ENCODE assay signal across 9 mouse cellular contexts in genomic region chr3:51889776-51890175, GRCm38 (mm10).
A peak's percentile ranks its signal among the peaks of the same experiment; 100 is the strongest.
DNase-seq lines count a peak whose midpoint lies in the region; ATAC-seq and TF ChIP-seq lines count a peak whose summit lies in the region.
"Had no signal": no experiment of that assay in that cellular context is flagged by ENCODE, and none has a peak within 500 bp of the region (broad histone marks: within the 10 kb centered on the region; RNA-seq: fewer than 3 reads in every experiment).

No protein-coding gene starts in this region.

- TF ChIP-seq CTCF in lung, adult 2 months (IDR thresholded peaks at IDR 0.05; ENCODE audit: insufficient read depth, low read length): no peak

- no peaks in the 10 kb centered on the region for H3K27me3 ChIP-seq in forebrain, embryonic 11.5 days (ENCODE audit: control insufficient read depth, insufficient read depth, low read length)
- no peaks in the 10 kb centered on the region for H3K27me3 ChIP-seq in hindbrain, embryonic 12.5 days
- H3K27me3 ChIP-seq in lung, embryonic 15.5 days: no peaks in the 10 kb centered on the region

- DNase-seq in lung, adult 18-20 months: peak; percentile 35 to 55
- DNase-seq in lung, adult 2 months: no peak
- no peak for DNase-seq in forebrain, embryonic 11.5 days (ENCODE audit: low spot score)
- DNase-seq in right cerebral cortex, postnatal 36 days (ENCODE audit: low spot score in 2 of 2): peak; percentile 60 to 61
- no peak for DNase-seq in gastrocnemius, adult 18-20 months (ENCODE audit: low spot score)
- no peak for DNase-seq in yolk sac, embryonic 10.5 days (ENCODE audit: low spot score)

- peak overlapping the region; percentile 6; the same call in 1 of the 2 replicates for H3K9ac ChIP-seq in forebrain, embryonic 11.5 days (ENCODE audit: low read length)
- no peak overlapping the region for H3K9ac ChIP-seq in hindbrain, embryonic 12.5 days
- H3K9ac ChIP-seq in lung, embryonic 15.5 days: no peak overlapping the region

- H3K9me3 ChIP-seq in forebrain, embryonic 11.5 days (ENCODE audit: control insufficient read depth, low read length): no peaks in the 10 kb centered on the region
- H3K9me3 ChIP-seq in hindbrain, embryonic 12.5 days (replicated peaks): no peaks in the 10 kb centered on the region
- H3K9me3 ChIP-seq in lung, embryonic 15.5 days: no peaks in the 10 kb centered on the region
- H3K9me3 ChIP-seq: G1E had no signal

- 43% methylated on average over 5 of the region's 5 CpGs for WGBS in lung, adult 2 months
- WGBS in forebrain, embryonic 11.5 days: 69% methylated on average over 5 of the region's 5 CpGs
- WGBS in hindbrain, embryonic 12.5 days: 51% methylated on average over 5 of the region's 5 CpGs
- WGBS in lung, embryonic 15.5 days: 39% methylated on average over 5 of the region's 5 CpGs

- H3K36me3 ChIP-seq in forebrain, embryonic 11.5 days (ENCODE audit: control insufficient read depth, insufficient read depth, low read length): no peaks in the 10 kb centered on the region
- H3K36me3 ChIP-seq in hindbrain, embryonic 12.5 days: no peaks in the 10 kb centered on the region
- no peaks in the 10 kb centered on the region for H3K36me3 ChIP-seq in lung, embryonic 15.5 days
- H3K36me3 ChIP-seq: G1E had no signal

- H3K27ac ChIP-seq in forebrain, embryonic 11.5 days (ENCODE audit: low read depth, low read length): no peak overlapping the region; the same call in 1 of the 2 replicates
- H3K27ac ChIP-seq in hindbrain, embryonic 12.5 days: peak overlapping the region; percentile 89
- H3K27ac ChIP-seq in lung, embryonic 15.5 days: peak overlapping the region; percentile 4; the same call in 1 of the 2 replicates

- TF ChIP-seq POLR2A in lung, adult 2 months (IDR thresholded peaks at IDR 0.05; ENCODE audit: borderline replicate concordance, extremely low read depth, low read depth, low read length): no peak

- no peak overlapping the region for H3K4me2 ChIP-seq in forebrain, embryonic 11.5 days (ENCODE audit: low read depth, low read length, severe bottlenecking)
- H3K4me2 ChIP-seq in hindbrain, embryonic 12.5 days (replicated peaks): no peak overlapping the region
- H3K4me2 ChIP-seq in lung, embryonic 15.5 days: no peak overlapping the region

- H3K4me1 ChIP-seq in lung, adult 2 months (ENCODE audit: control insufficient read depth, insufficient read depth, low read length): peaks cover 14% of the 10 kb centered on the region
- peaks cover 18% of the 10 kb centered on the region for H3K4me1 ChIP-seq in forebrain, embryonic 11.5 days (replicated peaks; ENCODE audit: control insufficient read depth, insufficient read depth, low read length)
- H3K4me1 ChIP-seq in hindbrain, embryonic 12.5 days: peaks cover 27% of the 10 kb centered on the region
- H3K4me1 ChIP-seq in lung, embryonic 15.5 days: peaks cover 35% of the 10 kb centered on the region

- no peak overlapping the region for H3K4me3 ChIP-seq in lung, adult 2 months (replicated peaks; ENCODE audit: extremely low read depth, low read depth, low read length)
- no peak overlapping the region for H3K4me3 ChIP-seq in forebrain, embryonic 11.5 days (ENCODE audit: low read depth, low read length)
- no peak overlapping the region for H3K4me3 ChIP-seq in hindbrain, embryonic 12.5 days
- H3K4me3 ChIP-seq in lung, embryonic 15.5 days: no peak overlapping the region

- no peak for ATAC-seq in forebrain, embryonic 11.5 days (replicated peaks; ENCODE audit: low FRiP score)
- ATAC-seq in hindbrain, embryonic 12.5 days (ENCODE audit: low FRiP score): peak; percentile 42; the same call in 1 of the 2 replicates
- ATAC-seq in lung, embryonic 15.5 days (ENCODE audit: borderline replicate concordance, extremely low read depth, low FRiP score, low TSS enrichment): peak; percentile 53; the same call in 1 of the 2 replicates

Comparison
In these comparisons a context has a peak if more than half of its experiments do, and no peak if none do; other contexts are left out.
1. DNase-seq: peak in lung, adult 18-20 months (2 of 2) and right cerebral cortex, postnatal 36 days (2 of 2); none in lung, adult 2 months (single experiment), forebrain, embryonic 11.5 days (single experiment), gastrocnemius, adult 18-20 months (single experiment) and yolk sac, embryonic 10.5 days (single experiment).